8 mouse cellular contexts compared by ENCODE assay signal in genomic region chr19:4304871-4305321, GRCm38 (mm10). TPM values are rescaled to one million over a fixed set of nuclear protein-coding genes. Genes with fewer than 3 reads are reported as not detected.
DNase-seq lines count a peak whose midpoint lies in the region; ATAC-seq and TF ChIP-seq lines count a peak whose summit lies in the region.

No protein-coding gene starts in this region.

- H3K4me3 ChIP-seq in megakaryocyte, embryonic 14.5 days (replicated peaks): peak overlapping the region; percentile 98
- peak overlapping the region; percentile 91 for H3K4me3 ChIP-seq in forebrain, embryonic 11.5 days (ENCODE audit: low read depth, low read length)
- peak overlapping the region; percentile 98 for H3K4me3 ChIP-seq in liver, embryonic 11.5 days (ENCODE audit: low read depth, low read length)
- peak overlapping the region; percentile 86 for H3K4me3 ChIP-seq in small intestine, adult 2 months (ENCODE audit: low read depth, low read length)

- H3K9ac ChIP-seq in forebrain, embryonic 11.5 days (ENCODE audit: low read length): peak overlapping the region; percentile 96
- H3K9ac ChIP-seq in liver, embryonic 11.5 days (ENCODE audit: low read depth, low read length): peak overlapping the region; percentile 97

- no peaks in the 10 kb centered on the region for H3K9me3 ChIP-seq in megakaryocyte, embryonic 14.5 days
- no peaks in the 10 kb centered on the region for H3K9me3 ChIP-seq in forebrain, embryonic 11.5 days (ENCODE audit: control insufficient read depth, low read length)
- H3K9me3 ChIP-seq in liver, embryonic 11.5 days (ENCODE audit: control insufficient read depth, low read length): no peaks in the 10 kb centered on the region

- no peak for TF ChIP-seq CTCF in small intestine, adult 2 months (IDR thresholded peaks at IDR 0.05; ENCODE audit: extremely low read depth, insufficient read length, insufficient replicate concordance, low read depth, low read length)

- H3K27ac ChIP-seq in forebrain, embryonic 11.5 days (ENCODE audit: low read depth, low read length): no peak overlapping the region
- peak overlapping the region; percentile 45; the same call in 1 of the 2 replicates for H3K27ac ChIP-seq in liver, embryonic 11.5 days (ENCODE audit: low read depth, low read length)
- peak overlapping the region; percentile 89 for H3K27ac ChIP-seq in small intestine, adult 2 months (ENCODE audit: insufficient read depth, low read depth, low read length)

- no peak for TF ChIP-seq POLR2A in small intestine, adult 2 months (IDR thresholded peaks at IDR 0.05; ENCODE audit: low read depth, low read length)

- peak overlapping the region; percentile 55 for H3K4me2 ChIP-seq in forebrain, embryonic 11.5 days (ENCODE audit: low read depth, low read length, severe bottlenecking)
- H3K4me2 ChIP-seq in liver, embryonic 11.5 days: peak overlapping the region; percentile 94

- peaks cover 65% of the 10 kb centered on the region for H3K4me1 ChIP-seq in megakaryocyte, embryonic 14.5 days
- H3K4me1 ChIP-seq in forebrain, embryonic 11.5 days (replicated peaks; ENCODE audit: control insufficient read depth, insufficient read depth, low read length): peaks cover 17% of the 10 kb centered on the region
- peaks cover 54% of the 10 kb centered on the region for H3K4me1 ChIP-seq in liver, embryonic 11.5 days (replicated peaks; ENCODE audit: control insufficient read depth, insufficient read depth, low read length)
- H3K4me1 ChIP-seq in small intestine, adult 2 months (ENCODE audit: control insufficient read depth, insufficient read depth, insufficient read length, low read length): peaks cover 36% of the 10 kb centered on the region

- ATAC-seq in megakaryocyte, adult 5-6 weeks (ENCODE audit: poor library complexity, severe bottlenecking): no peak
- no peak for ATAC-seq in forebrain, embryonic 11.5 days (replicated peaks; ENCODE audit: low FRiP score)
- ATAC-seq in liver, embryonic 11.5 days (replicated peaks; ENCODE audit: low FRiP score): no peak
- ATAC-seq in frontal cortex, adult (ENCODE audit: low TSS enrichment): no peak

- DNase-seq in forebrain, embryonic 11.5 days (ENCODE audit: low spot score): no peak
- DNase-seq in liver, embryonic 11.5 days (ENCODE audit: low spot score): no peak
- DNase-seq in frontal cortex, postnatal 14 days (ENCODE audit: low spot score in 2 of 2): no peak
- DNase-seq in yolk sac, embryonic 10.5 days (ENCODE audit: low spot score): no peak

- peaks cover 5% of the 10 kb centered on the region for H3K27me3 ChIP-seq in megakaryocyte, embryonic 14.5 days (replicated peaks)
- no peaks in the 10 kb centered on the region for H3K27me3 ChIP-seq in forebrain, embryonic 11.5 days (ENCODE audit: control insufficient read depth, insufficient read depth, low read length)
- H3K27me3 ChIP-seq in liver, embryonic 11.5 days (replicated peaks; ENCODE audit: control insufficient read depth, insufficient read depth, low read length): no peaks in the 10 kb centered on the region
- no peaks in the 10 kb centered on the region for H3K27me3 ChIP-seq in small intestine, adult 2 months (ENCODE audit: control insufficient read depth, insufficient read depth, low read length)

- 56% methylated on average over 4 of the region's 4 CpGs for WGBS in forebrain, embryonic 11.5 days
- WGBS in liver, embryonic 11.5 days: 45% methylated on average over 4 of the region's 4 CpGs
- WGBS in small intestine, adult 2 months: 8% methylated on average over 4 of the region's 4 CpGs

- peaks cover 15% of the 10 kb centered on the region for H3K36me3 ChIP-seq in megakaryocyte, embryonic 14.5 days (replicated peaks; ENCODE audit: low read length)
- H3K36me3 ChIP-seq in forebrain, embryonic 11.5 days (ENCODE audit: control insufficient read depth, insufficient read depth, low read length): no peaks in the 10 kb centered on the region
- H3K36me3 ChIP-seq in liver, embryonic 11.5 days (ENCODE audit: control insufficient read depth, insufficient read depth, low read length): no peaks in the 10 kb centered on the region
- no peaks in the 10 kb centered on the region for H3K36me3 ChIP-seq in small intestine, adult 2 months (ENCODE audit: control insufficient read depth, insufficient read depth, low read length)

RNA-seq across cellular contexts. Expression of gene Grk2, which starts 1.1 kb away (rescaled TPM):
- polyA plus RNA-seq in megakaryocyte, embryonic 14.5 days (2012; ENCODE audit: insufficient read depth, low replicate concordance): 265 and 541 TPM in 2 replicates
- total RNA-seq in megakaryocyte, adult 5-6 weeks (2015): 278 TPM in 2 replicates
- total RNA-seq in megakaryocyte, adult 5-6 weeks (2017): 231 and 296 TPM in 2 replicates
- polyA plus RNA-seq in forebrain, embryonic 11.5 days (2014; fragmentation: Nextera tagmentation; extraction: Ambion mirVana): 18.1 and 19.7 TPM in 2 replicates
- 22.1 and 23.1 TPM in 2 replicates for polyA plus RNA-seq in liver, embryonic 11.5 days (2014; fragmentation: Nextera tagmentation; extraction: Ambion mirVana)
- polyA plus RNA-seq in small intestine, adult 2 months (2012; rRNA removed): 64.0 and 128 TPM in 2 replicates

RNA-seq across cellular contexts. Expression of gene Ankrd13d, which starts 22.0 kb away (rescaled TPM):
- 5.6 TPM in 1 of 2 replicates, not detected in the other for polyA plus RNA-seq in megakaryocyte, embryonic 14.5 days (2012; ENCODE audit: insufficient read depth, low replicate concordance)
- total RNA-seq in megakaryocyte, adult 5-6 weeks (2015): 6.5 and 7.2 TPM in 2 replicates
- total RNA-seq in megakaryocyte, adult 5-6 weeks (2017): 8.7 and 10.5 TPM in 2 replicates
- 9.5 and 12.1 TPM in 2 replicates for polyA plus RNA-seq in forebrain, embryonic 11.5 days (2014; fragmentation: Nextera tagmentation; extraction: Ambion mirVana)
- 2.9 and 3.2 TPM in 2 replicates for polyA plus RNA-seq in liver, embryonic 11.5 days (2014; fragmentation: Nextera tagmentation; extraction: Ambion mirVana)
- 1.1 and 1.8 TPM in 2 replicates for polyA plus RNA-seq in small intestine, adult 2 months (2012; rRNA removed)

RNA-seq across cellular contexts. Expression of gene Ssh3, which starts 35.9 kb away (rescaled TPM):
- polyA plus RNA-seq in megakaryocyte, embryonic 14.5 days (2012; ENCODE audit: insufficient read depth, low replicate concordance): 16.5 and 28.6 TPM in 2 replicates
- 15.9 and 16.5 TPM in 2 replicates for total RNA-seq in megakaryocyte, adult 5-6 weeks (2015)
- 17.2 and 19.8 TPM in 2 replicates for total RNA-seq in megakaryocyte, adult 5-6 weeks (2017)
- polyA plus RNA-seq in forebrain, embryonic 11.5 days (2014; fragmentation: Nextera tagmentation; extraction: Ambion mirVana): 3.3 and 4.2 TPM in 2 replicates
- polyA plus RNA-seq in liver, embryonic 11.5 days (2014; fragmentation: Nextera tagmentation; extraction: Ambion mirVana): 3.2 and 3.3 TPM in 2 replicates
- 72.2 and 105 TPM in 2 replicates for polyA plus RNA-seq in small intestine, adult 2 months (2012; rRNA removed)
